Mouse (Mus musculus) stomach, embryonic 16.5 days (tissue): Measurements from ENCODE around the gene Srp9. TPM values are rescaled to one million over a fixed set of nuclear protein-coding genes. Genes with fewer than 3 reads are reported as not detected.

Experiments
- ATAC-seq: fragments of 200-750 bp; cut with Nextera tagmentation; 2 replicates; pipeline ENCODE4 v1.8.0; 2017; ENCODE audit warnings: moderate number of reproducible peaks, moderate TSS enrichment; ENCODE audit not compliant: insufficient read depth, low FRiP score
- H3K27ac ChIP-seq: fragments of 300-500 bp; sonication (generic); 2 replicates; pipeline ENCODE4 v1.5.1; 2014; ENCODE audit warnings: low read length
- H3K27me3 ChIP-seq: fragments of 300-500 bp; sonication (generic); 2 replicates; pipeline ENCODE4 v1.6.1; 2014; ENCODE audit warnings: low read length, control low read depth, mixed read lengths; ENCODE audit not compliant: control insufficient read depth, insufficient read depth
- H3K36me3 ChIP-seq: fragments of 300-500 bp; sonication (generic); 2 replicates; pipeline ENCODE4 v1.6.1; 2014; ENCODE audit warnings: low read length; ENCODE audit not compliant: control insufficient read depth, insufficient read depth
- H3K4me1 ChIP-seq: fragments of 300-500 bp; sonication (generic); 2 replicates; pipeline ENCODE4 v1.6.1; 2014; ENCODE audit warnings: low read length, control low read depth, mixed read lengths; ENCODE audit not compliant: control insufficient read depth, insufficient read depth
- H3K4me2 ChIP-seq: fragments of 300-500 bp; sonication (generic); 2 replicates; pipeline ENCODE4 v1.6.1; 2014; ENCODE audit warnings: low read depth, low read length, mixed read lengths
- H3K4me3 ChIP-seq: fragments of 300-500 bp; sonication (generic); replicated peaks from 2 replicates; pipeline ENCODE4 v1.5.1; 2014; ENCODE audit warnings: mild to moderate bottlenecking, low read length
- H3K9ac ChIP-seq: fragments of 300-500 bp; sonication (generic); 2 replicates; pipeline ENCODE4 v1.6.1; 2014; ENCODE audit warnings: low read length
- H3K9me3 ChIP-seq: fragments of 300-500 bp; sonication (generic); replicated peaks from 2 replicates; pipeline ENCODE4 v1.6.1; 2016; ENCODE audit warnings: low read length, control low read depth; ENCODE audit not compliant: control insufficient read depth
- WGBS: fragments of 180-500 bp; shearing (Covaris S2); extraction: QIAGEN DNeasy Blood & Tissue Kit; methylation state at CpG from one replicate; pipeline ENCODE4 v1.1.7; 2014; 5-methylcytosine and 5-hydroxymethylcytosine counted together
- polyA plus RNA-seq: library from polyadenylated mRNA; unstranded; fragments of >200 nt; fragmentation: Nextera tagmentation; extraction: Ambion mirVana; gene quantifications from 2 replicates; pipeline ENCODE4 v1.2.1, GENCODE M21; 2015

The Srp9 gene
- polyA plus RNA-seq, 1 experiment from 2014 or later = 160 TPM

DNA sequence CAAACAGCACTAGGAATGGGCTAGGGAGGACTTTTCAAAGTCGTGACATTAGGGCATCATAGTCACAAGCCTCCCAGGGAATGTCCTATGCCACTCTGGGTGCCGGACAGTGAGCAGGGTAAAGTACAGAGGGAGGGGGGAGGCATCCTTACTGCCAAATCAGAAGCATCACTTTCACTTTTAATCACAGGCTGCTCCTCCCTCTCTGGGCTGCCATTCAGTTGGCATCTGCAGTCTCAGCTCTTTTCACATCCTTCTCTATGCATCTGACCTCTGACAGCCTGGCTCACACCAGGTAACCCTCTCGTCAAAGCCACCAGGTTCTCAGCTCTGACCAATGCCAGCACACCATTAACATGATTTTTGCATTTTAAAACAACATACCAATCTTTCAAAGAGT lies 24.1 kb upstream of the Srp9 start:
- no peaks in the 10 kb centered on the region for H3K9me3 ChIP-seq
- no peaks in the 10 kb centered on the region for H3K36me3 ChIP-seq
- no peak for ATAC-seq
- H3K27ac ChIP-seq = no peak overlapping the region
- no peaks in the 10 kb centered on the region for H3K27me3 ChIP-seq
- no peak overlapping the region for H3K4me3 ChIP-seq
- no peak overlapping the region for H3K4me2 ChIP-seq
- H3K4me1 ChIP-seq = peaks cover 9% of the 10 kb centered on the region
- no peak overlapping the region for H3K9ac ChIP-seq
- WGBS = 80% methylated on average over 3 of the region's 3 CpGs

DNA sequence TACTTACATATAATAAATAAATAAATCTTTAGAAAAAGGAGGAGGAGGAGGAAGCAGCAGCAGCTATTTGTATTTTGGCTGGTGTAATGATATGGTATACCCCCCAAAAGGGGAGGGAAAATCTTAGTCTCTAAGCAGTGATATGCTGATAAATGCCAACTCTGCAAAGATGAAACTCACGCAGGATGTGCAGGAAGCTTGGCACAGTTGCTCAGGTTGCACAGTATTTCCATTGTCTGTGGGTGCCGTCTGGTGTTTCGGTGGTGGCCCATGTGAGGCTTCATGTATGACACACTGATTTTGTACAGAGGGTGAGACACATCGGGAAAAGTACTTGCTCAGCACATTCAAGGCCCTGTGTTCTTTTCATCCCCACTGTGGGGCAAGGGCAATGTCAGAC lies 23.1 kb upstream of the Srp9 start:
- Histone ChIP-seq H3K36me3 (no peaks in the 10 kb centered on the region), H3K4me1 (peaks cover 6% of the 10 kb centered on the region; the same call in 1 of the 2 replicates), H3K4me2 (no peak overlapping the region), H3K9me3 (no peaks in the 10 kb centered on the region), H3K27ac (no peak overlapping the region), H3K4me3 (no peak overlapping the region), H3K27me3 (no peaks in the 10 kb centered on the region), H3K9ac (no peak overlapping the region)
- no peak for ATAC-seq
- WGBS = 72% methylated on average over 4 of the region's 4 CpGs

DNA sequence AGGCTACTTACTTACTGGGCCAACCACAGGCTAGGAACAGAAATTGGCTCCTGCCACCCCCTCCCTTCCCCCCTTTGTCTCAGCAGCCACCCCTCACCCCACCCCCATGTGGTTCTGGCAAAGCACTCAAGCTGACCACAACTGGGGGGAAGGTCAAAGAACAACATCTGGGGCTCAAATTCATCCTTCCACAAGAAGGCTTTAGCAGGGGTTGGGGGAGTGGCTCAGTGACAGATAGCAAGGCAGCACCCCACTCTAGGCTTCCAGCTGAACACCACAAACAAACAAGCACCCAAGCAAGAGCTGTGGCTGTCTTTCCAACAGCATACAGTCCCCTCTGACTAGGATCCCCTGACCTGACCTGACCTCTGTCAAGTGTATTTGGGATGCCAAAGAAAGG lies 21.8 kb upstream of the Srp9 start:
- H3K9me3 ChIP-seq = no peaks in the 10 kb centered on the region
- H3K4me1 ChIP-seq = peaks cover 6% of the 10 kb centered on the region; the same call in 1 of the 2 replicates
- no peak for ATAC-seq

DNA sequence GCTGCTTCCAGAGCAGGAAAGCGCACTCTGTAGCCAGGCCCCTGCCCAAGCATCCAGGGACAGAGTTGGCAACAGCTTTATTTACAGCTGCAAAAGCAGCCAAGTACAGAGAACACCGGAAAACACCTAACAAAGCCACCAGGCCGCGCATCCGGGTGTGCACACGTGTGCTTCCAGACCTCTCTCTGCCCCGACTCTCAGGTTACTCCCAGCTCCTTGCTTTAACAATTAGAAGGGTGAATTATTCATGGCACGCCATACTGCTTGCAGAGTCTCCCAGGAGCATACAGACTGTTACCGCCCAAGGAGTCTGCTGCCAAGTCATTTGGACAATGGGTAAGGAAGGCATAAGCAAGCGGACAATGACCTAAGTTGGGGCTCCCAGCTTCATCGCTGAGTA lies 21.1 kb upstream of the Srp9 start:
- WGBS = 85% methylated on average over 11 of the region's 11 CpGs
- H3K4me2 ChIP-seq = no peak overlapping the region
- ATAC-seq = no peak
- no peak overlapping the region for H3K4me3 ChIP-seq
- H3K9me3 ChIP-seq = no peaks in the 10 kb centered on the region
- H3K36me3 ChIP-seq = no peaks in the 10 kb centered on the region
- H3K27ac ChIP-seq = no peak overlapping the region
- H3K9ac ChIP-seq = no peak overlapping the region
- H3K27me3 ChIP-seq = no peaks in the 10 kb centered on the region
- peaks cover 8% of the 10 kb centered on the region for H3K4me1 ChIP-seq

More for the DNA sequence above, 21.8 kb upstream of the Srp9 start:
- Histone ChIP-seq H3K27me3 (no peaks in the 10 kb centered on the region), H3K27ac (no peak overlapping the region), H3K4me3 (no peak overlapping the region), H3K9ac (no peak overlapping the region), H3K36me3 (no peaks in the 10 kb centered on the region), H3K4me2 (no peak overlapping the region)

DNA sequence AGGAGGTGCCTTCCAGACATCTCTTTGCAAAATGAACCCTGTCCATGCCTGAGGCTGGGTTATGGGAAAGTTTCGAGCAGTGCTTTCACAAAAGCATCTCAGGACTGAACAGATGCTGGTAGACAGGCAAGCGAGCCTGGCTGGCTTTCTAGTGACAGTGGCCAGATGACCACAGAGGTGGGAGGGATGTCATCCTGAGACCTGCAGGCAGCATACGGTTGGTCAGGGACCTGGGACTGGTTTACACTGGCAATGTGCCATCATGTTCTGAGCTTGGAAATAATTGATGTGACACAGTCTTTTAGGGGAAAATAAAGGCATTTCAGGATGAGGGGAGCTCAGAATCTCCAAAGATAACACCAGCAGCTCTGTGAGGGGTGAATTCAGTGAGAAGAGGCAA lies 19.5 kb upstream of the Srp9 start:
- Histone ChIP-seq H3K4me3 (no peak overlapping the region), H3K9ac (no peak overlapping the region), H3K27me3 (no peaks in the 10 kb centered on the region), H3K4me2 (no peak overlapping the region), H3K36me3 (no peaks in the 10 kb centered on the region), H3K27ac (no peak overlapping the region), H3K9me3 (no peaks in the 10 kb centered on the region), H3K4me1 (peaks cover 7% of the 10 kb centered on the region; the same call in 1 of the 2 replicates)
- ATAC-seq = no peak
- 42% methylated on average over 3 of the region's 3 CpGs for WGBS

DNA sequence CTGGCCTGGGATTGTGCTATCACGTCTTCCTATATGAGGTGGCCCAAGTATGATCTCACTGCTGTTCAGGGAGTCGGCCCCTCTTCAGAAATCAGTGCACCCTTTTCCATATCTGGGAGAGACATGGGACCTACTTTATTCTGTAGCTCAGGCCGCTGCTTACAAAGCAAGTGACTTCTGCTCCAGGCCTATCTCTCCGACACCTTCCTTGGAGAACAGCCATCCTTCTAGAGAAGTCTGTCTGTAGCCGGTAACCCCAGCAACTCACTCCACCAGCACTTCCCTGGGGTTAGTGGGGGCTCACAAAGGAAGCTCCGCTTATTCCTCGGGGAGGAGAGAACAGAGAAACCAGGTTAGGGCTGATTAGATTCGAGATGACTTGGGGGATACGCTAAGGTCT lies 17.3 kb upstream of the Srp9 start:
- peaks cover 20% of the 10 kb centered on the region for H3K4me1 ChIP-seq
- no peaks in the 10 kb centered on the region for H3K36me3 ChIP-seq
- ATAC-seq = no peak
- no peak overlapping the region for H3K4me2 ChIP-seq
- 76% methylated on average over 9 of the region's 9 CpGs for WGBS
- H3K9ac ChIP-seq = no peak overlapping the region
- no peak overlapping the region for H3K27ac ChIP-seq
- H3K9me3 ChIP-seq = no peaks in the 10 kb centered on the region
- H3K27me3 ChIP-seq = no peaks in the 10 kb centered on the region
- H3K4me3 ChIP-seq = no peak overlapping the region

DNA sequence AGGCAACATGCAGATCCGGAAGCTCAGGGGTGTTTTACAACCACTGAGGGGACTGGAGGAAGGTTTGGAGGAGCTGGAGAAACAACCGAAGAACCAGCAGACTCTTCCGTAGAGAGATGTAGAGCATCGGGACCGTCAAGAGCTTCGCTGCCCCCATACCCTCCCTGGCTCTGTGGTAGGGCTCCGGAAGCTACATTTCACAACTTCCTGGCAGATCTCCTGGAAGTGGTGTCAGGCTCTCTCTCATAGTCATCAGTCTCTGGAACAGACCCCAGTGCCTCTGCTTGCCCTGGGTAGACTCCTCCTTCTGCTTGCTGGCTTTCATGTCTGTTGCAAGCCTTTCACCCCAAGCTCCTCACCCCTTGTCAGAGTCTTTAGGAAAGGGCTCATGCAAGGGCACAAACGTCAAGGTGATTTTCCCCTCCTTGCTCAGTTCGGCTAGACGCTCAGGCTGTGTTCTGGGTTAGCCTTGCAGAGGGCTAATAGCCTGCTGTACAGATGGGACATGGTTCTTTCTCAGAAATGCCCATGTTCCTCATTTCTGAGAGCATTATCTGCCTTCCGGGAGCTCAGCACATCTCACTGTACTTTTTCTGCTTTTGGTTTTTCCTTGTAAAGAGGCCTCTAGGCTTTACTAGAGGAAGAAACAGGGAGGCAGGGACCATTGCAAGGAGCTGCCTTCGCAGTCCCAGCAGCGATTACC lies 16.0 kb upstream of the Srp9 start:
- H3K27ac ChIP-seq = 0 out of 2 replicates have a peak overlapping the region, but pooled peaks have one; percentile 46
- H3K36me3 ChIP-seq = no peaks in the 10 kb centered on the region
- WGBS = 61% methylated on average over 13 of the region's 13 CpGs
- H3K4me3 ChIP-seq = no peak overlapping the region
- H3K4me1 ChIP-seq = peaks cover 22% of the 10 kb centered on the region
- 0 out of 2 replicates have a peak overlapping the region, but pooled peaks have one; percentile 8 for H3K9ac ChIP-seq
- no peak overlapping the region for H3K4me2 ChIP-seq
- no peaks in the 10 kb centered on the region for H3K27me3 ChIP-seq
- H3K9me3 ChIP-seq = no peaks in the 10 kb centered on the region
- ATAC-seq = no peak

DNA sequence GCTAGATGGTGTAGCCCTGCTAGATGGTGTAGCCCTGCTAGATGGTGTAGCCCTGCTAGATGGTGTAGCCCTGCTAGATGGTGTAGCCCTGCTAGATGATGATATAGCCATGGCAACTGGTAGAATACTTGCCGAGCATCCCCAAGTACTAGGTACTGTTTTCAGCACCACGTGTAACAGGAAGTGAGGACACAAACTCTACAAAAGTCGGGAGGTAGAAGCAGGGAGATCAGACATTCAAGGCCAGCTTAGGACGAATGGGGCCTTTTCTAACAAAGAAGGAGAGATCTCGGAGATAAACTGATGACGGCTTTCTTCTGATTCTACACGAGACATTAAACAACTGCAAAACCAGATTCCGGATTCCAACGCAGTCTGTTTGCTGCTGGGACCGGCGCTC lies 14.4 kb upstream of the Srp9 start:
- H3K27me3 ChIP-seq = no peaks in the 10 kb centered on the region
- ATAC-seq = no peak
- H3K36me3 ChIP-seq = no peaks in the 10 kb centered on the region
- H3K27ac ChIP-seq = no peak overlapping the region
- WGBS = 83% methylated on average over 11 of the region's 11 CpGs
- H3K9me3 ChIP-seq = no peaks in the 10 kb centered on the region
- H3K4me1 ChIP-seq = peaks cover 31% of the 10 kb centered on the region
- H3K9ac ChIP-seq = no peak overlapping the region
- H3K4me2 ChIP-seq = no peak overlapping the region
- no peak overlapping the region for H3K4me3 ChIP-seq

DNA sequence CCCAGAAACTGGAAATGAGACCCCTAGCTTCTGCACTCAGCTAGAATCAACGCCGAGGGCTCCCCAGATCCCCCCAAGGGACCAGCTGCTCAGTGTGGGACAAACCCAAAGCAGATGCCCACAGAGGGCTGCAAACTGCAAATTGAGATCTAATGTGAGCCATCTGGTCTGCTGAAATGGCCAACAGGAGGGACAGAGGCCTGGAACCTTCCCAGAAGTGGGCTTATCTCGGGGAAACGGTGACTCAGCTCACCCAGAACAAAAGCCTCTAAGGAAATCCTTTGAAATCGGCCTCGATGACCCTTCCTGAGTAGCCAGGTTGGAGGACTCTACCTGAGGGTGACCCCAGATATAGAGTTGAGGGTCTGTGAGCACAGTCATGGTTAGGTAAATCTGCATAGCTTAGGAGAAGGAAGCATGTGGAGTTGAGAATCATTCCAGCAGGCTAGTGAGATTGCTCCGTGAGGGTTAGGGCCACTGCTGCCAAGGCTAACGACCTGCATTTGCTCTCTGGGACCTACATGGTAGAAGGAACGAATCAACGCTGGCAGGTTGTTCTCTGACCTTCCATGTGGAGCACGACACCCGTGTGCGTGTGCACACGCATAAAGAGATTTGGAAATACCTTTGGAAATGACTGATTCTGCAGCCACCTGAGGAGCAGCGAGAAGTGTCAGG lies 13.7 kb upstream of the Srp9 start:
- H3K4me1 ChIP-seq = peaks cover 31% of the 10 kb centered on the region
- no peak for ATAC-seq
- H3K9me3 ChIP-seq = no peaks in the 10 kb centered on the region
- no peak overlapping the region for H3K4me3 ChIP-seq
- H3K4me2 ChIP-seq = no peak overlapping the region
- no peak overlapping the region for H3K9ac ChIP-seq
- no peak overlapping the region for H3K27ac ChIP-seq
- WGBS = 69% methylated on average over 15 of the region's 15 CpGs
- H3K36me3 ChIP-seq = no peaks in the 10 kb centered on the region
- no peaks in the 10 kb centered on the region for H3K27me3 ChIP-seq
